8 mouse cellular contexts compared by ENCODE assay signal in genomic region chr12:79641570-79642285, GRCm38 (mm10).
DNase-seq lines count a peak whose midpoint lies in the region.

No protein-coding gene starts in this region.

- no peaks in the 10 kb centered on the region for H3K79me2 ChIP-seq in macrophage (ENCODE audit: inconsistent target)

- H3K36me3 ChIP-seq in macrophage (ENCODE audit: inconsistent target): no peaks in the 10 kb centered on the region

- no peak overlapping the region for H3K4me3 ChIP-seq in macrophage (ENCODE audit: inconsistent target)

- peak overlapping the region; percentile 96 for H3K27ac ChIP-seq in macrophage

- intact Hi-C loops in left cerebral cortex, postnatal 14 days (cut with DNase I): no loop called here

- WGBS in macrophage (ENCODE audit: missing documents): 17% methylated on average over 7 of the region's 7 CpGs

- peak; percentile 54 for DNase-seq in adrenal gland, adult 2 months
- no peak for DNase-seq in adrenal gland, postnatal 4 days (ENCODE audit: low spot score in 2 of 2)
- DNase-seq in urinary bladder, postnatal 14 days (ENCODE audit: low spot score): peak; percentile 47
- no peak for DNase-seq in urinary bladder, postnatal 10 days (ENCODE audit: low spot score)
- DNase-seq in kidney, postnatal 10 days: peak; percentile 63
- no peak for DNase-seq in left cerebral cortex, postnatal 14 days (ENCODE audit: low spot score in 2 of 2)
- DNase-seq in frontal cortex, postnatal 10 days (ENCODE audit: low spot score in 2 of 2): no peak

Comparison
In these comparisons a context has a peak if more than half of its experiments do, and no peak if none do; other contexts are left out.
1. DNase-seq: peak in adrenal gland, adult 2 months (single experiment), urinary bladder, postnatal 14 days (single experiment) and kidney, postnatal 10 days (single experiment); none in adrenal gland, postnatal 4 days (0 of 2), urinary bladder, postnatal 10 days (single experiment), left cerebral cortex, postnatal 14 days (0 of 2) and frontal cortex, postnatal 10 days (0 of 2).